Mouse (Mus musculus) CH12.LX (cell line): Measurements from ENCODE around the gene Ip6k1. TPM values are rescaled to one million over a fixed set of nuclear protein-coding genes. Genes with fewer than 3 reads are reported as not detected.

ENCODE experiments used
- DNase-seq: peaks from one replicate; pipeline ENCODE4 v3.0.0-alpha.2; 2013; ENCODE audit errors: extremely low read depth
- H3K27ac ChIP-seq: 2 replicates; pipeline ENCODE4 v1.5.1; 2012; ENCODE audit warnings: low read depth, mild to moderate bottlenecking, control low read depth, moderate library complexity; ENCODE audit not compliant: insufficient read depth
- H3K27me3 ChIP-seq: replicated peaks from 2 replicates; pipeline ENCODE3; 2012; ENCODE audit warnings: inconsistent platforms
- H3K36me3 ChIP-seq, 2 experiments: replicated peaks in 1 of 2; 2 replicates each; pipeline versions ENCODE3 to v1.6.1; 2012; ENCODE audit warnings: inconsistent platforms in 1 of 2, low read length in 1 of 2, mild to moderate bottlenecking in 1 of 2, mixed read lengths in 1 of 2, moderate library complexity in 1 of 2; ENCODE audit not compliant: control insufficient read depth in 1 of 2, insufficient read depth in 1 of 2
- H3K4me1 ChIP-seq, 2 experiments: 2 replicates each; pipeline ENCODE4 v1.6.1; 2012; ENCODE audit warnings: inconsistent platforms in 1 of 2, moderate library complexity in 1 of 2; ENCODE audit not compliant: insufficient read depth in 2 of 2, control insufficient read depth in 1 of 2
- H3K4me2 ChIP-seq: 2 replicates; pipeline ENCODE4 v1.6.1; 2012; ENCODE audit warnings: low read depth, mild to moderate bottlenecking, control low read depth; ENCODE audit not compliant: poor library complexity, insufficient read depth, severe bottlenecking
- H3K4me3 ChIP-seq, 3 experiments: fragments of 150-350 bp in 1 of 3; sonication (generic) in 1 of 3; replicated peaks in 1 of 3; 2 replicates each; pipeline versions ENCODE3 to v1.5.1; 2011 to 2012; ENCODE audit warnings: low read depth in 2 of 3, low read length in 2 of 3, mild to moderate bottlenecking in 2 of 3, moderate library complexity in 2 of 3, control low read depth in 1 of 3, improper control_type of control experiment in 1 of 3, inconsistent platforms in 1 of 3, mixed read lengths in 1 of 3; ENCODE audit not compliant: poor library complexity in 1 of 3
- H3K79me2 ChIP-seq: replicated peaks from 2 replicates; pipeline ENCODE4 v1.6.1; 2012; ENCODE audit warnings: mild to moderate bottlenecking, moderate library complexity; ENCODE audit not compliant: control insufficient read depth, poor library complexity, insufficient read depth, severe bottlenecking; ENCODE audit errors: extremely low read depth
- H3K9ac ChIP-seq: 2 replicates; pipeline ENCODE4 v1.6.1; 2012; ENCODE audit warnings: low read depth, mild to moderate bottlenecking, control low read depth, moderate library complexity; ENCODE audit not compliant: insufficient read depth
- H3K9me3 ChIP-seq: replicated peaks from 2 replicates; pipeline ENCODE3; 2012; ENCODE audit warnings: low read length, inconsistent platforms, mixed read lengths
- CHD2 ChIP-seq: IDR thresholded peaks from 2 replicates; pipeline ENCODE4 v1.6.1; 2011; ENCODE audit warnings: low read length, improper control_type of control experiment
- E2F4 ChIP-seq: IDR thresholded peaks from 2 replicates; pipeline ENCODE4 v1.6.1; 2011; ENCODE audit warnings: low read depth, low read length, improper control_type of control experiment; ENCODE audit not compliant: insufficient replicate concordance
- ELF1 ChIP-seq: IDR thresholded peaks from 2 replicates; pipeline ENCODE4 v1.6.1; 2014; ENCODE audit warnings: low read depth, mild to moderate bottlenecking, inconsistent platforms, low read length, improper control_type of control experiment
- ETS1 ChIP-seq: conservative IDR thresholded peaks from 2 replicates; pipeline ENCODE4 v1.6.1; 2012; ENCODE audit warnings: low read depth, mild to moderate bottlenecking, inconsistent platforms, low read length, improper control_type of control experiment, moderate library complexity
- GABPA ChIP-seq: IDR thresholded peaks from 2 replicates; pipeline ENCODE4 v1.6.1; 2012; ENCODE audit warnings: low read depth, low read length, improper control_type of control experiment, inconsistent platforms; ENCODE audit not compliant: insufficient replicate concordance
- IRF4 ChIP-seq: IDR thresholded peaks from 2 replicates; pipeline ENCODE4 v1.6.1; 2014; ENCODE audit warnings: low read depth, mild to moderate bottlenecking, inconsistent platforms, low read length, improper control_type of control experiment
- JUN ChIP-seq: IDR thresholded peaks from 2 replicates; pipeline ENCODE4 v1.6.1; 2011; ENCODE audit warnings: low read depth, mild to moderate bottlenecking, low read length, improper control_type of control experiment, moderate library complexity; ENCODE audit not compliant: insufficient read depth
- JUND ChIP-seq: conservative IDR thresholded peaks from 2 replicates; pipeline ENCODE4 v1.6.1; 2011; ENCODE audit warnings: low read depth, low read length, improper control_type of control experiment
- MAFK ChIP-seq: IDR thresholded peaks from 2 replicates; pipeline ENCODE4 v1.6.1; 2011; ENCODE audit warnings: low read length, improper control_type of control experiment; ENCODE audit not compliant: insufficient replicate concordance
- MAZ ChIP-seq: IDR thresholded peaks from 2 replicates; pipeline ENCODE4 v1.6.1; 2012; ENCODE audit warnings: low read depth, mild to moderate bottlenecking, inconsistent platforms, low read length, improper control_type of control experiment, moderate library complexity
- NRF1 ChIP-seq: IDR thresholded peaks from 2 replicates; pipeline ENCODE4 v1.6.1; 2014; ENCODE audit warnings: low read depth, mild to moderate bottlenecking, inconsistent platforms, low read length, improper control_type of control experiment, moderate library complexity
- PAX5 ChIP-seq: IDR thresholded peaks from 2 replicates; pipeline ENCODE4 v1.6.1; 2012; ENCODE audit warnings: low read length, inconsistent platforms, mixed read lengths
- RAD21 ChIP-seq: IDR thresholded peaks from 2 replicates; pipeline ENCODE4 v1.6.1; 2011; ENCODE audit warnings: low read depth, mild to moderate bottlenecking, low read length, improper control_type of control experiment, moderate library complexity
- RCOR1 ChIP-seq: conservative IDR thresholded peaks from 2 replicates; pipeline ENCODE4 v1.6.1; 2012; ENCODE audit warnings: low read depth, mild to moderate bottlenecking, inconsistent platforms, low read length, improper control_type of control experiment
- SMC3 ChIP-seq: IDR thresholded peaks from 2 replicates; pipeline ENCODE4 v1.6.1; 2011; ENCODE audit warnings: low read depth, low read length, improper control_type of control experiment
- USF1 ChIP-seq: IDR thresholded peaks from 2 replicates; pipeline ENCODE4 v1.6.1; 2014; ENCODE audit warnings: low read depth, mild to moderate bottlenecking, inconsistent platforms, low read length, improper control_type of control experiment
- ZMIZ1 ChIP-seq: IDR thresholded peaks from 2 replicates; pipeline ENCODE4 v1.6.1; 2012; ENCODE audit warnings: low read depth, mild to moderate bottlenecking, inconsistent platforms, low read length, improper control_type of control experiment
- dilution Hi-C: fragments of 300-500 bp; cut with MboI; formaldehyde crosslinking; loops from 2 replicates; pipeline ENCODE4 v1.14.3; 2020; ENCODE audit warnings: low sequenced_read_pairs; ENCODE audit not compliant: extremely low pct_unique_long_range_greater_than_20kb, extremely low pct_ligation_motif_present
- in situ Hi-C: fragments of 300-500 bp; cut with MboI; formaldehyde crosslinking; loops from 3 replicates; pipeline ENCODE4 v1.14.3; 2019; ENCODE audit warnings: low sequenced_read_pairs, low pct_ligation_motif_present, low pct_unique_long_range_greater_than_20kb, mixed read lengths
- polyA plus RNA-seq: library from polyadenylated mRNA; unstranded; fragments of >175 nt; gene quantifications from 2 replicates; pipeline ENCODE4 v1.2.1, GENCODE M21; 2012; ENCODE audit warnings: low read depth; ENCODE audit not compliant: insufficient read length
- total RNA-seq, 2 experiments: library from RNA; depleted of rRNA; stranded (reverse); fragments of 300-350 nt in 1 of 2; fragments of >200 nt in 1 of 2; gene quantifications; 2 replicates each; pipeline ENCODE4 v1.2.3; 2012 to 2014

Gene Ip6k1
- total and polyA plus RNA-seq, 3 experiments: 26.0 to 40.7 (median 27.1) TPM

DNA sequence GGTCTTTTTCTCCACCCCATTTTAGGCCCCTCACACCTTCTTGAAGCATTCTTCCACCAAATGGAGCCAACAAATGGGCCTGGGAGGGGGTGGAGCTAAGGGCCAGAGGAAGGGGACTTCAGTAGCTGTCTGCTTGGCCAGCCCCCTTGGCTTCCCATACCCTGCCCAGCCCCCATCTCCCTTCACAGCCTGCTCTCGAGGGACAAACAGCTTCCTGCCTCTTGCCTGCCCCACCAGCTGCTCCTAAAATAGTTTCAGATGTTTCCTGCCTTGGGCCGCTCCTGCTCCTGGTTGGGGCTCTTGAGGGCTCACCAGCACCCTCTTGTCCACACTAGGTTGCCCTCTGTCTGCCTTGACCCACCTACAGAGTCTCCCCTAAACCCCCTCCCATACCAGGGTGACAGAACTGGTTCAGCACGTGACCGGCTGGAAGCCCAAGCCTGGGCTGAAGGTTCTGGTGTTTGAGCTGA lies 18.8 kb upstream of the Ip6k1 start (continued):
- TF ChIP-seq USF1 (peak; percentile 65), MAZ (peak; percentile 35; the same call in 1 of the 2 replicates), JUND (no peak), ZMIZ1 (no peak), SMC3 (no peak), E2F4 (no peak), NRF1 (no peak)

DNA sequence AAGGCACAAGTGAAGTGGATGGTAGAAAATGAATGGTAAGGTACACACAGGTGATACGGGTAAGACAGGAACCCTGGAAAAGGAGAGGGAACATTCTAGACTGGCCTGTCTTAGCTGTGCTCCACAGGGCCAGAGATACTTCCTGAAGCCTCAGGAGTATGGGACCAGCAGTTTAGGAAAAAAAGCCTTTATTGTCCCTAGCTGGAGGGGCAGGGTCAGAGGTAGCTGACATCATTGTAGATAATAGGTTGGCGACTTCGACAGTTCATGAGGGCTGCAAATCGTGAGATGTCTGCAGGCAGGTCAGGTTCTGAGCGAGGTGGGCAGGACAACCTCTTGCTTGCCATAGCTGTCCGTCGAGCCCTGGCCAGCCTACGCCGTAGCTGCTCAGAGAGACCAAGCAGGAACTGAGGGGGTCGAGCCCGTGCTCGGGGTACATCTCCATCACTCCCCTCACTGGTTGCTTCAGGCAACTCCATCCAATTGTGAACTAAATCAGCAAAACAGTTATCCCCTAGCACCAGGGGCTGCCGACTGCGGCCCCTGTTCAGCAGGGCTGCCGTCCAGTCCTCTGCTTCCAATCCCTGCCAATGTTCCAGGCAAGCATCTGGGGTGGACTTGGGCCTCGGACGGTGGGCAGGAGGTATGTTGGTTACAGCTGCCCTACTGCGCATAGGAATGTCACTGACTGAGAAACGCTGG lies 18.1 kb upstream of the Ip6k1 start:
- no peaks in the 10 kb centered on the region for H3K27me3 ChIP-seq
- TF ChIP-seq JUND: no peak
- TF ChIP-seq ZMIZ1: 0 out of 2 replicates have a peak, but pooled peaks have one; percentile 35
- TF ChIP-seq, all 38 proteins: peak for 1
- H3K4me3 ChIP-seq: peak overlapping the region; percentile 72 to 92 (median 81)
- peak overlapping the region; percentile 27 for H3K4me2 ChIP-seq
- peaks cover 25 to 60% of the 10 kb centered on the region in 2 experiments for H3K4me1 ChIP-seq
- peaks cover 46 to 56% of the 10 kb centered on the region in 2 experiments for H3K36me3 ChIP-seq
- H3K79me2 ChIP-seq: no peaks in the 10 kb centered on the region
- peak overlapping the region; percentile 78 for H3K27ac ChIP-seq
- in situ Hi-C loops: no loop called here
- H3K9ac ChIP-seq: no peak overlapping the region; the same call in 1 of the 2 replicates
- H3K9me3 ChIP-seq: no peaks in the 10 kb centered on the region
- no peak for DNase-seq
- dilution Hi-C loops: no loop called here

DNA sequence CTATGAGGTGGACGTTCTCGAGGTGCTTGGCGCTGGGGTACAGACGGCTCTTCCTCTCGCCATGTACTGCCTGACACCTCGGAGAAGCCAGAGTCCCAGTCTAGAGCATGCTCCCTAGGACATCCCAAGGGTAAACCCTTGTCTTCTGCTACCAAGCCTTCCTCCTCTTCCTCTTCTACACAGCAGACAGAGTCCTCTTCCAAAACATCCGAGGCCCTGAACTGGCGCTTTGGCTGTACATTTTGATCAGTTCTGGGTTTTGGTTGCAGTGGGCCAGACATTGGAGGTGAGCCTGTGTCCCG lies 17.6 kb upstream of the Ip6k1 start:
- DNase-seq: no peak
- Histone ChIP-seq H3K4me3 (peak overlapping the region; percentile 72 to 92 (median 81)), H3K27me3 (no peaks in the 10 kb centered on the region), H3K4me1 (peaks cover 25 to 57% of the 10 kb centered on the region in 2 experiments), H3K36me3 (peaks cover 41 to 51% of the 10 kb centered on the region in 2 experiments), H3K9me3 (no peaks in the 10 kb centered on the region), H3K79me2 (no peaks in the 10 kb centered on the region), H3K27ac (peak overlapping the region; percentile 78), H3K4me2 (peak overlapping the region; percentile 27), H3K9ac (peak overlapping the region; percentile 39)
- in situ Hi-C loops: no loop called here
- dilution Hi-C loops: no loop called here
- TF ChIP-seq ETS1: no peak
- TF ChIP-seq JUN: no peak
- TF ChIP-seq ELF1: no peak
- no peak for TF ChIP-seq GABPA
- no peak for TF ChIP-seq MAFK
- no peak for TF ChIP-seq E2F4
- TF ChIP-seq CHD2: no peak
- TF ChIP-seq NRF1: no peak
- TF ChIP-seq RAD21: no peak
- TF ChIP-seq RCOR1: no peak
- no peak for TF ChIP-seq PAX5
- no peak for TF ChIP-seq IRF4
